Mouse (Mus musculus) gastrocnemius, postnatal 14 days (tissue): ENCODE data around the gene Cryz. TPM values are rescaled to one million over a fixed set of nuclear protein-coding genes. Genes with fewer than 3 reads are reported as not detected.

Experiments
- DNase-seq: peaks from one replicate; pipeline ENCODE4 v3.0.0; 2021; ENCODE audit warnings: mixed read lengths
- intact Hi-C: fragments of 180-260 bp; cut with DNase I; formaldehyde crosslinking; loops from one replicate; pipeline ENCODE4 v1.15.1; 2025; ENCODE audit warnings: low total_unique reads
- total RNA-seq, 2 experiments: library from RNA; stranded (reverse); gene quantifications; 2 replicates each; pipeline ENCODE4 v1.2.3; 2021

Gene Cryz
- total RNA-seq, 2 experiments from 2014 or later = 7.0 to 7.6 TPM

- DNase-seq = no peak
- intact Hi-C loops = no loop called here
Observed at GRCm38 (mm10) chr3:154663545-154663944, 67.0 kb downstream of the Cryz start, which contains the start of gene Erich3. TSS of gene Erich3 (plus strand) at chr3:154663859.

- intact Hi-C loops = no loop called here
- DNase-seq = no peak
Observed at GRCm38 (mm10) chr3:154663976-154664581, 67.6 kb downstream of the Cryz start.

DNA sequence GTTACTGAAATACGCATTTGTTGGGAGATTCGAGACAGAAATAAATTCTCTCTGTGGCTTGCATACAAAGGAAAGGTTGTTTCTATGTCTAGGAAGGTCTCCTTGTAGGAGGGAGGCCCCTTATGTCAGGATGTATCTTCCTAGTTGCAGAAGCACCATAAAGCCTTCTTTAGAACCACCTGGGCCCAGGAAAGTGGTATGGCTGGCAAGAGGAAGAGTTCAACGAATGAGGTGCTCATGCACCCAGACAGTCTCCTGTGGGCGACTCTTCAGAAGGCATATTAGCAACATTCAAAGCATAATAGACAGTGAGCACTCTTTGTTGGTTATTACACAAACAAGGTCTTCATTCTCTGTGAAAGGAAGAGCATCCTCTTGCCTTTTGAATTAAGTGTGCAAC is 68.1 kb downstream of the Cryz start:
- intact Hi-C loops = no loop called here

GRCm38 (mm10) chr3:154668485-154668884 is 72.0 kb downstream of the Cryz start:
- intact Hi-C loops = no loop called here
- DNase-seq = no peak

More for the DNA sequence above, 68.1 kb downstream of the Cryz start:
- DNase-seq = no peak

DNA sequence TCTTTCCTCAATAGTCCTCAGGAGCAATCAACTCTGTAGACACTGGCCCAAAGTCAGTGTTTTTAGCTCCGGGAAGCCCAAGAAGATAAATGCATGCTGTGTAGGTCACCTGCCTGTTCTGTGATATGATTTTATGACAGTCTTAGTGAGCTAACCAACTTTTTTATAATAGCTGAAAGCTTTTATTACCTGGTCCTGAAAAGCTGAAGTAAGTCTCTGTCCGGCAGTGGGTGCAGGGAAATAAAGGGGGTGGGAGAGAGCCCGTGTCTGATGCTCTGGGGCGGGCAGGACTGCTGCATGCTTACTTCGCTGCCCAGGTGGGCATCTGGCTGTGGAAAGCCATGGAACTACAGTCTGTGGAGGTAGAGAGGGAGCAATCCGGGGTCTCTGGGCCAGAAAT is 74.1 kb downstream of the Cryz start:
- DNase-seq = no peak
- intact Hi-C loops = no loop called here

DNA sequence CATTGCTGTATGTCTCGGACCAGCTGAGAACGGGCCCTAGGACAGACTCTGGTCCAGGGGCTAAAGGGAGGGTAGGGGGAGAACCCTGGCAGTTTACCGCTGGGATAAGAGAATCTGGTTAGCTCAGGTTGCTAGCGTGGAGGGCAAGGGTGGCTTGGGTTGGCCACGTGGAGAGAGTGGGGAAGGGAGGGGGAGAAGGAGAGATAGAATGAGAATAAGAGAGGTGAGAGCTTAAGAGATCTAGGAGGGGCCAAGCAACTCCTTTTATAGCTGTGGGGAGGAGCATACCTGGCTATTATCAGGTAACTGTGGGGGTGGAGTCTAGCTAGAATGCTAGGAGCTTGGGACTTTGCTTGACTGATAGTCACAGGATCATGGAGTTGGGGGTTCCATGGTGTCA is 74.5 kb downstream of the Cryz start:
- intact Hi-C loops = no loop called here
- DNase-seq = no peak

Other genes starting within 250 kb of the Cryz start
- 1 to 10 TPM; 1.4 to 2.5 TPM for gene Tyw3, start 393 bp downstream of the Cryz start, total RNA-seq
- under 1 TPM; 0.04 TPM for gene Erich3, start 67.1 kb downstream of the Cryz start, total RNA-seq